Mouse (Mus musculus) kidney, embryonic 16.5 days (tissue): Measurements from ENCODE around the gene Dld. TPM values are rescaled to one million over a fixed set of nuclear protein-coding genes. Genes with fewer than 3 reads are reported as not detected.

ENCODE experiments used
- ATAC-seq: fragments of 200-750 bp; cut with Nextera tagmentation; 2 replicates; pipeline ENCODE4 v1.8.0; 2017; ENCODE audit warnings: moderate TSS enrichment; ENCODE audit not compliant: low FRiP score, low TSS enrichment
- H3K27ac ChIP-seq: fragments of 300-500 bp; sonication (generic); 2 replicates; pipeline ENCODE4 v1.5.1; 2014; ENCODE audit warnings: low read length
- H3K27me3 ChIP-seq: fragments of 300-500 bp; sonication (generic); 2 replicates; pipeline ENCODE4 v1.6.1; 2014; ENCODE audit warnings: low read length, control low read depth, mixed read lengths; ENCODE audit not compliant: insufficient read depth
- H3K36me3 ChIP-seq: fragments of 300-500 bp; sonication (generic); 2 replicates; pipeline ENCODE4 v1.6.1; 2014; ENCODE audit warnings: low read length, control low read depth, mixed read lengths; ENCODE audit not compliant: insufficient read depth
- H3K4me1 ChIP-seq: fragments of 300-500 bp; sonication (generic); 2 replicates; pipeline ENCODE4 v1.6.1; 2014; ENCODE audit warnings: low read length, control low read depth, mixed read lengths; ENCODE audit not compliant: insufficient read depth
- H3K4me2 ChIP-seq: fragments of 300-500 bp; sonication (generic); replicated peaks from 2 replicates; pipeline ENCODE4 v1.6.1; 2014; ENCODE audit warnings: low read depth, low read length
- H3K4me3 ChIP-seq: fragments of 300-500 bp; sonication (generic); 2 replicates; pipeline ENCODE4 v1.5.1; 2014; ENCODE audit warnings: mild to moderate bottlenecking, low read length
- H3K9ac ChIP-seq: fragments of 300-500 bp; sonication (generic); replicated peaks from 2 replicates; pipeline ENCODE4 v1.6.1; 2014; ENCODE audit warnings: low read length
- H3K9me3 ChIP-seq: fragments of 300-500 bp; sonication (generic); 2 replicates; pipeline ENCODE4 v1.6.1; 2016; ENCODE audit warnings: low read length, control low read depth
- WGBS: fragments of 180-500 bp; shearing (Covaris S2); extraction: QIAGEN DNeasy Blood & Tissue Kit; methylation state at CpG from one replicate; pipeline ENCODE4 v1.1.7; 2014; 5-methylcytosine and 5-hydroxymethylcytosine counted together
- polyA plus RNA-seq: library from polyadenylated mRNA; unstranded; fragments of >200 nt; fragmentation: Nextera tagmentation; extraction: Ambion mirVana; gene quantifications from 2 replicates; pipeline ENCODE4 v1.2.1, GENCODE M21; 2015

The Dld gene
- polyA plus RNA-seq, 1 experiment from 2014 or later = 147 TPM

DNA sequence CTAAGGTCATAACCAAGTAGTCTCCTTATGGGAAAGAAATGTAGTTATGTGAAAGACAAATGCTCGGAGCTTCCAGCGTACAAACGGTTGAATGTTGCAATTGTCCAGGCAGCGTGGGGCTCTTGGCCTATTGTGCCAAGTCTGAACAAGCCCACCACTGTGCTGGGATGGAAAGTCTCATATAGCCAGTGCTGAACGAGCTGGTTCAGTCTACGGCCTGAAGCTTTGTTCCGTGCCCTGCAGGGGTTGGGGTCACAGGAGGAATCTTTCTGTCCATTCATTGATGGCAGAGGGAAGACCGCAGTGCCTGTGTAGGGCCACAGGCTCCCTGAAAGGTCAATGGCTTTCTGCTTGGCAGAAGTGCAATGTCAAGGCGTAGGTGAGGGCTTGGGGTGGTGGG lies 40.6 kb downstream of the Dld start:
- 90% methylated on average over 9 of the region's 9 CpGs for whole genome bisulfite sequencing
- H3K27ac ChIP-seq = no peak overlapping the region
- H3K27me3 ChIP-seq = no peaks in the 10 kb centered on the region
- no peak overlapping the region for H3K4me3 ChIP-seq
- ATAC-seq = no peak
- H3K9ac ChIP-seq = no peak overlapping the region
- H3K36me3 ChIP-seq = peaks cover 86% of the 10 kb centered on the region
- H3K4me1 ChIP-seq = no peaks in the 10 kb centered on the region
- H3K9me3 ChIP-seq = no peaks in the 10 kb centered on the region
- H3K4me2 ChIP-seq = no peak overlapping the region

DNA sequence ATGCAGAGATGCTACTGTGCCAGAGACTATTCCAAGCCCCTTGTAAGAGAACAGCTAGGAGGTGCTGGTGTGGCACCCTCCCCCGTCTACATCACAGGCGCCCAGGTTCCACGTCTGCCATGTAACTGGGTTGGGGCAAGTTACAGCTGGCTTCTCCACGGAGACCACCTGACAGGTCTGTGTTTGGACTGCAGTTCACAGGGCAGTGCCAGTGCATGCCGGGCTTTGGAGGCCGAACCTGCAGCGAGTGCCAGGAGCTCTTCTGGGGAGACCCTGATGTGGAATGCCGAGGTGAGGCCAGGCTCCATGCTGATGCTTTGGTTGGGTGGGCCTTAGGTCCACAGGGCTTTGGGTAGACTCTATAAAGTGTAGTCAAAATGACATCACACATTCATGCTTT lies 43.5 kb downstream of the Dld start:
- ATAC-seq = no peak
- no peak overlapping the region for H3K9ac ChIP-seq
- no peak overlapping the region for H3K4me2 ChIP-seq
- H3K4me3 ChIP-seq = no peak overlapping the region
- peaks cover 87% of the 10 kb centered on the region for H3K36me3 ChIP-seq
- H3K4me1 ChIP-seq = no peaks in the 10 kb centered on the region
- 95% methylated on average over 8 of the region's 8 CpGs for WGBS
- H3K27ac ChIP-seq = no peak overlapping the region
- H3K9me3 ChIP-seq = no peaks in the 10 kb centered on the region
- no peaks in the 10 kb centered on the region for H3K27me3 ChIP-seq

DNA sequence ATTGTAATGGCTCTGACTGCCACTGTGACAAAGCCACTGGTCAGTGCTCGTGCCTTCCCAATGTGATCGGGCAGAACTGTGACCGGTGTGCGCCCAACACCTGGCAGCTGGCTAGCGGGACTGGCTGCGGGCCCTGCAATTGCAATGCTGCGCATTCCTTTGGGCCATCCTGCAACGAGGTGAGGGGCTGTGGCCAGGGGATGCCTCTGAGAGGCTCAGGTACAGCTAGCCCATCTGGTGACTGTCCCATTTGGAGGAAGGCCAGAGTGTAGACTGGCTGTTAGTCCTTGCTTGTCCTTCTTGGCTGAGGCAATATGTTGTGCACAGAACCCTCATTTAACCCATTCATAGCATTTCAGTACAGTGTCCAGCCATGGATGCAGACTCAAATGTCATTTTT lies 44.2 kb downstream of the Dld start:
- Histone ChIP-seq H3K27ac (no peak overlapping the region), H3K27me3 (no peaks in the 10 kb centered on the region), H3K9me3 (no peaks in the 10 kb centered on the region), H3K36me3 (peaks cover 87% of the 10 kb centered on the region), H3K4me2 (no peak overlapping the region), H3K4me1 (no peaks in the 10 kb centered on the region), H3K4me3 (no peak overlapping the region), H3K9ac (no peak overlapping the region)
- no peak for ATAC-seq
- 95% methylated on average over 8 of the region's 8 CpGs for WGBS

DNA sequence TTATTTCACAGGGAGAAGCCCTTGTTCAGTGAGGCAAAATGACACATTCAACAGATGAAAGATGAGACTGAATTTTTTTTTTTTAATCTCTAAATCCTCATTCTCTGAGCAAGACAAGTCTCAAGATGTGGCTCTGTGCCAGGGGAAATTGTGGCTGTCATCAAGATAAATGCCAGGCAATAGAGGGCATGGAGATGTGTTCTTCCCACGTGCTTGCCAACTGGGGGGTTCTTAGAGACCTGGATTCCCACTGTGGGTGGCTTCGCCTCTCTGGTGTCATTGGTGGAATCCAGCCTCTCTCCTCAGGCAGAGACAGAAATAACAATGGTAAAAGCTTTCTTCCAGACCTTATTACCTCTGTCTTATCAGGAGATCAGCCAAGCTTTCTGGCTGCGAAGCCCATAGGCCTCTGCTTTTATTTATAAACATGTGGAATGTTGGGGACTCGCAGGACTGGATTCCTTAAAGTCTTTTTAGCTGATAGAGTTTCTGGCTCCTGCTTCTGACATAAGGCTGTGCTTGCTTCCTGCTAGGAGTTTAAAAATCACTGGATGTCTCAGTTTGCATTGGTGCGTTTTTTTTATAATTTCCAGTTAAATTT lies 45.1 kb downstream of the Dld start:
- no peak overlapping the region for H3K27ac ChIP-seq
- ATAC-seq = no peak
- H3K9me3 ChIP-seq = no peaks in the 10 kb centered on the region
- WGBS = 70% methylated on average over 5 of the region's 5 CpGs
- H3K36me3 ChIP-seq = peaks cover 88% of the 10 kb centered on the region
- H3K4me1 ChIP-seq = no peaks in the 10 kb centered on the region
- H3K9ac ChIP-seq = no peak overlapping the region
- H3K4me2 ChIP-seq = no peak overlapping the region
- H3K4me3 ChIP-seq = no peak overlapping the region
- no peaks in the 10 kb centered on the region for H3K27me3 ChIP-seq

DNA sequence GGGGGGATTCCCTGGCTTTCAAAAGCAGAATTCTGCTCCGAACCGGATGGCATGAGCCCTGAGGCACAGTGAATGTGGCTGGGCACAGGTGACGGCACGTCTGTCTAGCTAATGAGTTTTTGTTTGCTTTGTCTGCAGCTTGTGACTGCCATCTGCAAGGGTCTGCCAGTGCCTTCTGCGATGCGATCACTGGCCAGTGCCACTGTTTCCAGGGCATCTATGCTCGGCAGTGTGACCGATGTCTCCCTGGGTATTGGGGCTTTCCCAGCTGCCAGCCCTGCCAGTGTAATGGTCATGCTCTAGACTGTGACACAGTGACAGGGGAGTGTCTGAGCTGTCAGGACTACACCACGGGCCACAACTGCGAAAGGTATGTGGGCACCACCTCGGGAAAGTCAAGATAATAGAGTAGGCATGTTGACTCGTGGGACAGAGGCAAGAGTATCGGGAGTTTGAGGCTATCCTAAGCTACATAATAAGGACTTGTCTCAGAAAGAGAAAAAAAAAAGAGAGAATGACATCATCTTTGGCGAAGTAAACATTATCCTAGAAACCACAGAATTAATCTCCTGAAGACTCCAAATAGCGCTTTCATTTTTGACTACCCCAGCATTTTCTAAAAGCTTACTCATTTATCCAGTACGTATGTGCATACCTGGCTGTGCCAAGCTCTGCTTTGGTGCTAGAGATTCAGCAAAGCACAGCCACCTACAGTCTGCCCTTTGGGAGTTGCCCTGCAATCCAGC lies 48.3 kb downstream of the Dld start:
- H3K4me3 ChIP-seq = no peak overlapping the region

DNA sequence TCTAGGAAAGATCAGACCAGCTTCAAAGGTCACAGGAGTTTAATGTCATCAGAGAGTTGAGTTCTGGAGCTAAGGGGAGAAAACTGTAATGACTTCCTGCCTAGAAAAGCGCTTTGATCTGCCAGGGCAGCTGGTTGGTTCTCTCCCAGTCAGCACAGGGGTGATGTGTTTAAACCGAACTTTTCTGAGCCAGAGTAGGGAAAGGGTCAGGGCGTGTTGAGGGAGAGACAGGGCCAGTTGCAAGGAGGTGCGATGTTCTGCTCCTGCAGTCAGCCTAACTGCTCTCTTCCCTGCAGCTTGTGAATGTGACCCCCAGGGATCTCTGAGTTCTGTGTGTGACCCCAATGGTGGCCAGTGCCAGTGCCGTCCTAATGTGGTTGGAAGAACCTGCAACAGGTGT lies 49.0 kb downstream of the Dld start:
- H3K9me3 ChIP-seq = no peaks in the 10 kb centered on the region
- no peak for ATAC-seq
- H3K4me3 ChIP-seq = no peak overlapping the region
- H3K9ac ChIP-seq = no peak overlapping the region
- WGBS = 54% methylated on average over 5 of the region's 5 CpGs
- no peak overlapping the region for H3K27ac ChIP-seq
- H3K36me3 ChIP-seq = peaks cover 90% of the 10 kb centered on the region
- no peak overlapping the region for H3K4me2 ChIP-seq
- peaks cover 4% of the 10 kb centered on the region for H3K4me1 ChIP-seq
- H3K27me3 ChIP-seq = no peaks in the 10 kb centered on the region

More for the DNA sequence above, 48.3 kb downstream of the Dld start:
- Histone ChIP-seq H3K36me3 (peaks cover 90% of the 10 kb centered on the region), H3K9ac (no peak overlapping the region), H3K27me3 (no peaks in the 10 kb centered on the region), H3K9me3 (no peaks in the 10 kb centered on the region), H3K4me2 (no peak overlapping the region), H3K27ac (no peak overlapping the region), H3K4me1 (no peaks in the 10 kb centered on the region)
- 85% methylated on average over 16 of the region's 16 CpGs for WGBS
- ATAC-seq = no peak

DNA sequence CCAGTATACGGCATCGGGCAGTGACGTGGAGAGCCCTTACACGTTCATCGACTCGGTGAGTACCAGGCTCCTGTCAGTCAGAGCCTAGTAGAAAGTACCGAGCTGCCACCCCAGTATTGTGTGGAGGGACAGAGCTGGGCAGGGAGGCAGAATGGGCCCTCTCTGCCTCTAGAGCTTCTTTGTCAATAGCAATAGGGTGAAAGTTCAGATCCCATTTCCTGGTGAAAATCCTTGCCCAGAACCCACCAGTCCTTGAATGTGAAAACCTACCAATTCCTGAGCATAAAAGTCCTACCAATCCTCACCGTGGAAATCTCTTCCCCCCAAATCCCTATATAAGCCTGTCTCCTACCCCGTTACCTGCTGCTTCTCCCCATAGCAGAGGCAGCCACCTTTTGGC lies 51.0 kb downstream of the Dld start:
- Histone ChIP-seq H3K9me3 (no peaks in the 10 kb centered on the region), H3K27me3 (no peaks in the 10 kb centered on the region), H3K27ac (no peak overlapping the region), H3K4me2 (no peak overlapping the region), H3K4me3 (no peak overlapping the region), H3K4me1 (peaks cover 22% of the 10 kb centered on the region), H3K9ac (no peak overlapping the region), H3K36me3 (peaks cover 84% of the 10 kb centered on the region)
- ATAC-seq = no peak
- WGBS = 94% methylated on average over 9 of the region's 9 CpGs

DNA sequence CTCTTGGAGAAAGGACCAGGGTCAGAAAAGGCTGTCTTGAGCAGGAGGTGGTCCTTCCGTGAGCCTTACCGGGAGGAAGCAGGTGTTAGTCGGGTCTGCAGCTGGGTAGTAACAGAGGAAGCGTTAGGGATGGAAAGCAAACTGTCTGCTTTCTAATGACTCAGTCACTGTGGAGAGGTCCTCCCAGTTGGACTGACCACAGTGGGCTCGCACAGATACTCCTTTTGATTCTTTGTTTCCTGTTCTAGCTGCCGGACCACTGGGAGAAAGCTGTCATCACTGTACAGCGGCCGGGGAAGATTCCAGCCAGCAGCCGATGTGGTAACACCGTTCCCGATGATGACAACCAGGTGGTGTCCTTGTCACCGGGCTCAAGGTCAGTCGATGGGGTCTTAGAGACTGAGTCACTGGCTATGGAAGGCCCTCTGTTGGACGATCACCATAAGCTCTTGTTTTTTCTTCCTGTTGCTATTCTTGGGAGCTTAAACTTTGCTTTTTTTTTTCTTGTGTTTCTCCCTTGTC lies 51.5 kb downstream of the Dld start:
- H3K36me3 ChIP-seq = peaks cover 79% of the 10 kb centered on the region
- no peak overlapping the region for H3K27ac ChIP-seq
- H3K9me3 ChIP-seq = no peaks in the 10 kb centered on the region
- no peak for ATAC-seq
- 75% methylated on average over 14 of the region's 14 CpGs for WGBS
- H3K4me1 ChIP-seq = peaks cover 28% of the 10 kb centered on the region
- H3K4me3 ChIP-seq = no peak overlapping the region
- no peak overlapping the region for H3K4me2 ChIP-seq
- no peaks in the 10 kb centered on the region for H3K27me3 ChIP-seq
- H3K9ac ChIP-seq = no peak overlapping the region

DNA sequence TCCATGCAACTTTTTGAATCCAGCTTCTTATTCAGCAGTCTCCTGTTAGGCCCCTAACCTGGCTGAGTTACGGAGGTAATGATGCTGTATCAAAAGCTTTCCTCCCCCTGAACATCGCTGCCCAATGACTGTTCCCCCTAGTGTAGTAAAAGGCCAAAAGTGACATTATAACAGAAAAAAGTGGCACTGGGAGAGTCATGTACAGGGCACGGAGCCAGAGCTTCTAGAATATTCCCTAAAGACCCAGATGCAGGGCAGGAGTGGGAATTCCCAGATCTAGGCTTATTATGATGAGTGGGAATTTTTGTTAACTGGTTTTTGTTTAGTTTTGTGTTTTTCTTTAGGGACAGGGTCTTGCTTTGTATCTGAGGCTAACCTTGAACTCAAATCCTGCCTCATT lies 52.1 kb downstream of the Dld start:
- no peaks in the 10 kb centered on the region for H3K9me3 ChIP-seq
- peak overlapping the region; percentile 20; the same call in 1 of the 2 replicates for H3K27ac ChIP-seq
- no peak overlapping the region for H3K4me3 ChIP-seq
- H3K4me2 ChIP-seq = no peak overlapping the region
- peaks cover 34% of the 10 kb centered on the region for H3K4me1 ChIP-seq
- no peaks in the 10 kb centered on the region for H3K27me3 ChIP-seq
- WGBS = 93% methylated on average over 3 of the region's 3 CpGs
- H3K36me3 ChIP-seq = peaks cover 73% of the 10 kb centered on the region
- no peak overlapping the region for H3K9ac ChIP-seq
- ATAC-seq = no peak

DNA sequence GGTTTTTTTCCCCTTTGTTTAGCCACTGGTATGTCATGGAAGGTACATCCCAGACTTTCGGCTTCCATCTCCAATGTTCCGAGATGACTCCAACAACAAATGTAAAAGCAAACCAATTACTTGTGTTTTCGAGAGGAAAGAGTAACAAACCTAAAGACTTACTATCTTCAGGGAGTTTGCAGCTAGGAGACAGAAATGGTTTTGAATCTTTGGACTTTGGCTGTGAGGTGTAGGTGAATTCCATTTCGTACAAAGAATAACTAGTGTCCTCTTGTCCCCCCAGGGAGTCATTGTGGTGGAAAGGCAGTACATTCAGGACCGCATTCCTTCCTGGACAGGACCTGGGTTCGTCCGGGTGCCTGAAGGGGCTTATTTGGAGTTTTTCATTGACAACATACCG lies 52.7 kb downstream of the Dld start:
- Histone ChIP-seq H3K27me3 (no peaks in the 10 kb centered on the region), H3K36me3 (peaks cover 67% of the 10 kb centered on the region), H3K27ac (no peak overlapping the region; the same call in 1 of the 2 replicates), H3K9ac (no peak overlapping the region), H3K4me1 (peaks cover 40% of the 10 kb centered on the region), H3K9me3 (no peaks in the 10 kb centered on the region), H3K4me2 (no peak overlapping the region), H3K4me3 (no peak overlapping the region)
- 82% methylated on average over 8 of the region's 8 CpGs for WGBS
- ATAC-seq = no peak
